Mouse (Mus musculus): Measurements from ENCODE around the gene Cpm.
"Not testable (repeated sequence)": the region's sequence is repeated elsewhere in the genome, so short reads cannot be mapped to it uniquely, and the experiment has no call there.

Gene Cpm

DNA sequence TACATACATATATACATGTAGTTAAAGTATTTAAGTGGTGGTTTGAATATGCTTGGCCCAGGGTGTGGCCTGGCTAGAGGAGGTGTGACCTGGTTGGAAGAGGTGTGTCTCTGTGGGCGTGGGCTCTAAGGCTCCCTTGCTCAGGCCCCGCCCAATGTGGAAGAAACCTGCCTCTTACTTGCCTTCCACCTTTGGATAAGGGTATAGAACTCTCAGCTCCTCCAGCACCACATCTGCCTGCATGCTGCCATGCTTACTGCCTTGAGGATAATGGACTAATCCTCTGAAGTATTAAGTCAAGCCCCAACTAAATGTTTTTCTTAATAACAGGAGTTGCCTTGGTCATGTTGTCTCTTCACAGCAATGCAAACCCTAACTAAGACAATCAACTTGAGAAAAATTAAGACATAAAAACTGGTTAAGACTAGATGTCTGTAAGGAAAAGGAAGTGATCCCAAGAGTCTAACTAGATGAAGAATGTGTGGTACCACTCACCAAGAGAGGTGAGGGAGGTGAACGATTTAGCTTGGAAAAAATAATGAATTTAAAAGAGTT lies 68.3 kb downstream of the Cpm start:
- DNase-seq (ENCODE audit: extremely low read depth, low read depth, low spot score): no peak

DNA sequence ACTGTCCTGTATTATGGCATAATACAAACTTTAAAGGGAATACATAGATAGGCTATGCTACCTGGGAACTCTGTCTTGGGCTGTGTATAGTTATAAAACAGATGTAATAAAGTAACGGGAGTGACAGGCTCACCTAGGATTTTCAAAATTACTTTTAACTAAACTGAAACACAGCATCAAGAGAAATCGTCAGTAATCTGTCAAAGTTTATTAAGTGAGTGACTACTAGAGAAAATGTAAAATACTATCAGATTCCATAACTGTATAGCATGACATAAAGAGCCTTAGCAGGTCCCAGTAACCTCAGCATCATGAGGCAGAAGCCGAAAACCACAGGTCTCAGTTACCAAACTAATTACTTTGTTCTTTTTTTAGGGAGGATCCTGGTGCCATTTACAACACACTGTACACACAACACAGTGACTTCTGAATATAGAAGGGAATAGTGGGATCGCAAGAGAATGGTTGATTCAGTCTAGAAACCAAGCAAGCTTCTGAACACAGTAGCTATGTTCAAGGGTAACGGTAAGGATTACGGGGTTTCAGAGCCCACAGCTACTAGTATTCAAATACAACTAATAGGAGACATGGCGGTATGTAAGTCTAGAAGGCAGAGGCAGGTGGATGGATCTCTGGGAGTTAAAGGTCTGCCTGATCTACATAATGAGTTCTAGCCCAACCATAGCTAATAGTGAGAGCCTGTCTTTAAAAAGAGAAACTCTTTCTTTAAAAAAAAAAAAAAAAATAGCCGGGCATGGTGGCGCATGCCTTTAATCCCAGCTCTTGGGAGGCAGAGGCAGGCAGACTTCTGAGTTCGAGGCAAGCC lies 69.2 kb downstream of the Cpm start:
- no peak for DNase-seq (ENCODE audit: extremely low read depth, low read depth, low spot score)

DNA sequence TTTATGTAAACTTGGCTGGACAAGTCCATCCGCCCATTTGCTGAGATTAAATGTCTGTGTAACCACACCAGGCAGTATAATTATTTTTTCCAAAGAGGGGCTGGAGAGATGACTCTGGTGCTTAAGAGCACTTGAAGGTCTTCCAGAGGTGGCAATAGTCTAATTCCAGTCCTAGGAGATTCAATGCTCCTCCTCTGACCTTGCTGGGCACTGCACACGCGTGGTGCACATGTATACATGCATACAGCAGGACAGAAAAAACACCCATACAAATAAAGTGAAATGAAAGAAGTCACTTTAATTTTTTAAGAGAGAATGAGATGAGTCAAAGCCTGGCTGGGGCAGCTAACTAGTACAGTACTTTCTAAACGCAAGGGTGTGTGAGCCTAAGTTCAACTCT lies 70.6 kb downstream of the Cpm start:
- DNase-seq (ENCODE audit: extremely low read depth, low read depth, low spot score): no peak

DNA sequence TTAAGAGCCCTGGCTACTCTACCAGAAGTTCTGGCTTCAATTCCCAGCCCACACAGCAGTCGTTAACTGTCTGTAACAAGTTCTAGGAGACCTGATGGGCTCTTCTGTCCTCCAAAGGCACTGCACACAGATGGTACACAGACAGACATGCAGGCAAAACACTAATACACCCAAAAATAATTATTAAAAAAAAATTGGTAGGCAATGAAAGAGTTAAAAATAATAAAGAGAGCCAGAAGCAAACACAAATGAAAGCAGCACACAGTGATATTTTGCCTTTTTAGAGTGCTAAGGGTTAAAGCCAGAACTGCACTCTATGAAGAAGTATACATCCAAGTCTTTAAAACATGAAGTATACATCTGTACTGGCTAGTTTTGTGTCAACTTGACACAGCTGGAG lies 71.2 kb downstream of the Cpm start:
- DNase-seq (ENCODE audit: extremely low read depth, low read depth, low spot score): no peak

DNA sequence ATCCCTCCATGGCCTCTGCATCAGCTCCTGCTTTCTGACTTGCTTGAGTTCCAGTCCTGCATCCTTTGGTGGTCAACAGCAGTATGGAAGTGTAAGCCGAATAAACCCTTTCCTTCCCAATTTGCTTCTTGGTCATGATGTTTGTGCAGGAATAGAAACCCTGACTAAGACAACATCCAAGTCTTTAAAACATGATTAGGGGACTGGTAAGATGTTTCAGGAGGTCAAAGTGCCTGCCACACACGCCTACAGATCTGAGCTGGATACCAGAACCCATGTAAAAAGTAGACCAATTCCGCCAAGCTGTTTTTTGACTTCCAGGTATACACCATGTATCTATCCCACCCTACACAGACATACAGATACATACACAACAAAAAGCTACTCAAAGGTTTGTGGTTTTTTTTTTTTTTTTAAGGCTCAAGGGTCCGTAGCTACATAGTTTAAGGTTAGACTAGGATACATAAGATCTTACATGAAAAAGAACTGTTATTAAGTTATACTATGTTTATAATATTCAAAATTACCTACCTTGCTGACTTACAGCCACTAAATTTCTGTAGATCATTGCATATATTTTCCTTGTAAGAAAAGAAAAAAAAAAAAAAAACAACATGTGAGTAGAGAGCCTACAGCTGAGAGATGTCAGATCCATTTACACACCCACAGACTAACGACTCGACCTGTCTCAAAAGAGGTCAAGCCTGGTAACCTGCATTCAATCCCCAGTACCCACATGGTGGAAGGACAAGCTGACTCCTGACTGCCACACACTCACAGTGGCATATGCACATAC lies 71.9 kb downstream of the Cpm start:
- no peak for DNase-seq (ENCODE audit: extremely low read depth, low read depth, low spot score)

DNA sequence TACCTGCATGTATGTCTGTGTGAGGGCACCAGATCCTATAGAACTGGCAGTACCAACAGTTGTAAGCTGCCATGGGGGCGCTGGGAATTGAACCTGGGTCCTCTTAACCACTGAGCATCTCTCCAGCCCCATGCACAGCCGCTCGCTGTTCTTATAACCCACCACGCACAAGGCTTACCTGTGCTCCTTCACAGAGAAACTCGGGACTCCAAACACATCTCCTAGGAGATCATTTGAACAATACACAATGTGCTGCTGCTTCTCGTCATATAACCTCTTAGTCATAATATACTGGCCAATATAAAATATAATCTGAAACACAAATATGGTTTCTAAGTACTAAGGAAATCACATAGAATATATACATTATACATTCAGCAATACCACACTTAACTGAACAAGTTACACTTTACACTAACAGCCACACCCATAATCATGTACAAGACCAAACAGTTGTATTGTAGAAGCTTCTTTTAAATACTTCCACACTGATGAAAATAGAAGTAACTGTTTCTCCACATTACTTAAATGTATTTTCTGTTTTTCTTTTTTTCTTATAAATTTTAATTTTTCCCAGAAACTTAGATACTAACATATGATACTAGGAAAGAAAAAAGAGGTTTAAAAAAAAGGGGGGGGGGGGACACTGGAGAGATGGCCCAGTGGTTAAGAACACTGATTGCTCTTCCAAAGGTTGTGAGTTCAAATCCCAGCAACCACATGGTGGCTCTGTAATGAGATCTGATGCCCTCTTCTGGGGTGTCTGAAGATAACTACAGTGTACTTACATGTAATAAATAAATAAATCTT lies 72.9 kb downstream of the Cpm start:
- no peak for DNase-seq (ENCODE audit: extremely low read depth, low read depth, low spot score)

DNA sequence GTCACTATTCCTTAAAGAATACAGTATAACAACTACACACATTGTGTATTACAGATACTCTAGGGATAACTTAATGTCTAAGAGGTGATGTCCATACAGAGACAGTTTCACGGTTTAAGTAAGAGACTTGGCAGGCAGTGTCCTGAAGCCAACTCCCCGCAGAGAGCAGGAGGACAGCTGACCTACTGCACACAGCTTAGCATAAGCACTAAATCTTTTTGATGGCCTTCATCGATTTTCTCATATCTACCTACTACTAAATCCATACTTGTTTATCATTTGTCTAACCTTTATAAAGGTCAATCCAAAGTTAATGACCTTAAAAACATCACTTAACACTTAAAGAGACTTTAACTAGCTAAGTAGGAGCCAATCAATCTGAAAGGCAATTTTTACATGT lies 74.2 kb downstream of the Cpm start:
- no peak for DNase-seq (ENCODE audit: extremely low read depth, low read depth, low spot score)

DNA sequence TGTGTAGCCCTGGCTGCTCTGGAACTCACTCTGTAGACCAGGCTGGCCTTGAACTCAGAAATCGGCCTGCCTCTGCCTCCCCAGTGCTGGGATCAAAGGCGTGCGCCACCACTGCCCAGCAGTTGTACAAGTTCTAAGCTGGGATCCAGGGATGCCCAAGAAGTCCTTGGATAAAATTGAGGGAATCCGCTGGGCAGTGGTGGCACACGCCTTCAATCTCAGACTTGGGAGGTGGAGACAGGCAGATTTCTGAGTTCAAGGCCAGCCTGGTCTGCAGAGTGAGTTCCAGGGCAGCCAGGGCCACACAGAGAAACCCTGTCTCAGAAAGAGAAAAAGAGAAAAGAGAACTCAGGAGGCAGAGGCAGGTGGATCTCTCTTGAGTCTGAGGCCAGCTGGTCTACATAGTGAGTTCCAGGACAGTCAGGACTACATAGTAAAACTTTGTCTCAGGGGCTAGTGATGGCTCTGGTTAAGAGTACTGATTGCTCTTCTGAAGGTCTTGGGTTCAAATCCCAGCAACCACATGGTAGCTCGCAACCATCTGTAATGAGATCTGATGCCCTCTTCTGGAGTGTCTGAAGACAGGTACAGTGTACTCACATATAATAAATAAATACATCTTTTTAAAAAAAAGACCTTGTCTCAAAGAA lies 75.1 kb downstream of the Cpm start:
- not testable (repeated sequence) for DNase-seq (ENCODE audit: extremely low read depth, low read depth, low spot score)

DNA sequence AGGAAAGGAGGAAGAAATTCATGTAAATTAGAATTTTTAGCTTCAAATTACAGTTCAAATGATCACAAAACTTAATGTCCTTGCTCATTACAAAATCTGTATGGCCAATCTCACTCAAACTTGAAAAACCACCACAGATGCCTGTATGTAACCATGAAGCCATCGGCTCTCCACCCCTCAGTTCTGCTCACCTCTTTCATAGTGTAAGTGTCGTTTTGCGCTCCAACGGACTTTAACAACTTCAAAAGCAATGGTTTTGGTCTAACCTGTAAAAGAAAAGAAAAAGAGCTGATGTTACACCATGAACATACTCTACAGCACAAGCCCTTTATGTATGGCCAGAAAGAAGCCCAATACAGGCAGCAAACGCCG lies 75.7 kb downstream of the Cpm start:
- no peak for DNase-seq (ENCODE audit: extremely low read depth, low read depth, low spot score)

DNA sequence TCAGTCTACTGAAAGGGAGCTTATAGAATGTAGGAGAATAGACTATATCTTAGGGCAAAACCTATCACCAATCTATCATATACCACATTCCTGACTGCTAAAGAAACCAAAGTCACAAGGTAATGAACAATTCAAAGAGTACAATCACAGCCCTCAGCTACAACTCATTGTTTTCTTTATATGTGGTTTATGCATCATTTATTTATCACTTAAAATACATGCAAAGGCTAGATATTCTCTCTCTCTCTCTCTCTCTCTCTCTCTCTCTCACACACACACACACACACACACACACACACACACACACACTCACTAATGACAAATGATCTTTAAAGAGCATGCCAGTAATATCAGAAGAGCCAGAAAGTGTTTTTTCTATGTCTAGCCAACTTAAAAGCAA lies 76.5 kb downstream of the Cpm start:
- DNase-seq (ENCODE audit: extremely low read depth, low read depth, low spot score): no peak

DNA sequence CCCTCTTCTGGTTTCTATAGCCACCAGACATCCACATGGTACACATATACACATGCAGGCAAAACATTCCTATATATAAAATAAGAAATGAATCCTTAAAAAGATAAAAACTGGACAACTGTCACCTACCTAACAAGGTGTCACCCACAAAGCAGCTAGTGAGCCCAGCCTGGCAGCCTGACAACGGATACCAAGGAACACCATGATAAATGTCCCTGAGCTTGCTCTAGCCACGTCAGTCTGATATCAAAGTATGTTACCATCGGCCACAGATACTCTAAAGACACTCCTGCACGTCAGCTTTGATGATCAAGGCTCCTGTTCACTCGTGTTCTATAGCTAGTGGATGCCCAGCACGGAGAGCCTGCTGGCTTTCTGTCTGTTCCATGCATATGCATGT lies 77.1 kb downstream of the Cpm start:
- DNase-seq (ENCODE audit: extremely low read depth, low read depth, low spot score): no peak

DNA sequence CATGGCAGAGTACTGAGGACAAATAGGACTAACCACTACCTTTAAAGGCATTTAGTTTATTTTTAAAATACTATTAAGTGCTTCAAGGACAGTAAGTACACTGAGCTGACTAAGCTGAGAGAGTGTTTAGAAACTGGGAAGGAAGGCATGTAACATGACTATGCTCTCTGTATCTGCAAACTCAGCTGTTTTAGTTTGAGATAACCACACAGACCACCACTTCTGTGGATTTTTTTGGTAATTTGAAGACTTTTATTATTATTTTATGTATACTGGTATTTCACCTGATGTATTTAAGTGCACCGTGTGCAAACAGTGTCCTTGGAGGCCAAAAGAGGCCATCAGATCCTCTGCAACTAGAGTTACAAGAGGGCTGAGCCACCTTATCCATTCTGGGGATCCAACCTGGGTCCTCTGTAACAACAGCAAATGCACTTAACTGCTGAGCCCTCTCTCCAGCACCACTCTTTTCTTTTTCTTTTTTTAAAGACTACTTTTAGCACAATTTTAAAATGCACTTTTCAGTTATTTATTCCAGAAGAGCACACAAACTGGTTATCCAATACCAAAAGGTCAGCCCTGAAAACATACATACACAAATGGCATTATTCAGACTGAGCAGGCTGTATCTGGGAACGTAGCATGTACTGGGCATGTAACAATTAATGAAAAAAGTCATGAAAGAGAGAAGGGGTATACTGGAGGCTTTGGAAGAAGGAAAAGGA lies 78.0 kb downstream of the Cpm start:
- no peak for DNase-seq (ENCODE audit: extremely low read depth, low read depth, low spot score)

DNA sequence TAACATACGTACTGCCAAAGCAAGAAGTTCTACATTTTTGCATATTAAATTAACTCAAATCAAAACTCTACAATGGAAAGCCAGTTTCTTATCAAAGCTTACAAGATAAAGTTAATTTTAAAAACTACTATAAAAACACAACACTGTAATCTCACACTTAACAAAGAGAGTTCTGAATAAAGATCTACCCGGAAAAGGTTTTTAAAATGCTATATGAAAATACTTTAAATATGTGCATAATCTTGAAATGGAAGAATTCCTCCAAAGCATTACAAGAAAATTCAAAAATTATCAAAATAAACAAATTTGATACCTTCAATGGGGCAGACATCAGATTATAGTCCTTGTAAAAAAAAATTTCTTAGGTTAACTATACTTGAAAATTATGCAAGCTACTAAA lies 79.1 kb downstream of the Cpm start:
- no peak for DNase-seq (ENCODE audit: extremely low read depth, low read depth, low spot score)

DNA sequence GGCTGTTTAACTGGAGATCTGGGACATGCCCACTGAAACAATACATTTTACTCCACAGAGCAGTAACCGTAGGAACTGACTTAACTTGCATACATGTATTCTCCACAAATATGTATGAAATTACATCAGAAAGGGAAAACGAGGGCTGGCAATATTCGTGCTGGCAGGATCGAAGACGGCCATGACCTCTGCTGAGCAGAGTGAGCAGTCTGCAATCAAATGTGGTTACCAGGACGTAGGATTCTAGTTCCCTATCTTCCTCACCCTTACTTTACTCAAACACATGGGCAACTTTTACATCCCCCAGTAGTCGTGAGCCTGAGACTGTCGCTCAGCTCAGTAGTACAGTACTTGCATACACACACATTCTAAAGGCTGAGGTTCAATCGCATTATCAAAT lies 79.6 kb downstream of the Cpm start:
- DNase-seq (ENCODE audit: extremely low read depth, low read depth, low spot score): no peak

DNA sequence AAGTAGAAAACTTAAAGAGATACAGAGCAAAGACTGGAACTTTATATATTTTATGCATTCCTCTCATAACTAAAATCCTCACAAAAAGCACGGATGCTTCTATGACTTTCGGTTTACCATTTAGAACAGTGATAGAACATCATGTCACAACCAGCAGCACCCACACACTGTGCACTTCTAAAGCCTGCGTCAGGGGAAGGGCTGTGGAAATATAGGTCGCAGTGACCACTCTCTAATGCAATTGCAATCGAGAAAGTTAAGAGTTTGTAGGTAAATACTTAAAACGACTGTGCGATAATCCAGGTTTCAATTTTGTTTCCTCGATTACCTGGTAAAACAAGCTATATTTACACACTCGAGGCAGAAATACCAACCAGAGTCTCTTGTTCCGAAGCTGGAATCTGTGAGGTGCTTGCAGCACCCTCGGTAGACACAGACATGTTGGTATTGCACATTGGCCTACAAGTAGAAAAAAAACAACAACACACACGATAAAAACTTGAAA lies 80.1 kb downstream of the Cpm start:
- DNase-seq (ENCODE audit: extremely low read depth, low read depth, low spot score): no peak

DNA sequence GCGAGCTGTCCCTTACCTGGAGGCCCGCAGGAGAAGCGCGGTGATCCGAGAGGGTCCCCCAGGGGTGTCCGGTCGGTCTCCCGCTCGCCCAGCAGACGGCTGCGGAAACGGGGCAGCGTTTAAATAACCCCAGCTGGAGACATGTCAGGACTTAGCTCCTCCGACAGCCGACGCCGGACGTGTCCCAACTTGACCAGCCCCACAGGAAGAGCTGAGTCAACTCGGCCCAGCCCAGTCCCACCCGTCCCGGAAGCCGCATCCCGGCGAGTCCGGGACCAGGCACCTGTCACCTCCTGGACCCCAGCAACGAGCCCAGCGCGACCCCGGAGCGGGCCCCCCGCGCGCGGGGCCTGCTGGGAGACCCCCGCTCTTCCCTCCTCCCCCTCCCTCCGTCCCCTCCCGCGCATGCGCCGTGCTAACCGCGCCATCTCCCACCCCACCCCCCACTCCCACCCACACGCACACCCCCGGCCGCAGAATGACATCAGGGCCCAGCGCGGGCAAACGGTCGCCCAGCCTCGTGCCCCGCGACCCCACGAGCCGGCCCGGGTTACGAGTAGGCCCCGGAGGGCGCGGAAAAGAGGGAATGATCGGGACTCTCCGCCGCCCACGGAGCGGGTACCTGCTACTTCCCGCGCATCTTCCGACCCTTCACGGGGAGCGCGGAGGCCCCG lies 80.8 kb downstream of the Cpm start:
- no peak for DNase-seq (ENCODE audit: extremely low read depth, low read depth, low spot score)

DNA sequence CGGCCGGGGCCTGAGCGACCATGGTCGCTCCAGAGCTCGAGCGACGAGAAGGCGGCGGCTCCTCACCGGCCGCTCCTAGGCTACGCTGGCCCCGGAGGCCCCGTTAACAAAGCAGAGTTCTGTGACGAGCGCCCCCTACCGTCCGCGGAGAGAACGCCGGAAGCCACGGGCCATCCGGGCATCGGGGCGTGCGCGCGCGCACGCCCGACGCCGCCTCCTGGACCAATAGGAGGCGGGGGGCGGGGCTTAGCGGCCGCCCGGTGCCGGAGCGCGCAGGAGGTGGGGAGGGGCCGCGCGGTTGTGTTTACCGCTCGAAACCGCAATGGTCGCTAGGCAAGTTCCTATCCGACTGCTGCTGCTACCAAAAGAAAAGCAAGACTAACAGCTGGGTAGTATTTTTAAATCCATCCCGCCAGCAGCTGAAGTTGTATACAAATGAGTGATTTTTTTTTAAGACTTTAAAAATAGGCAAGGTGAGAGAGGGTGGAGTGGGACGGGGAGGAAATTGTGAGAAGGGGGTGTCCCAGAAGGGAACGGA lies 81.4 kb downstream of the Cpm start, which contains the start of gene Mdm2:
TSS of gene Mdm2 (minus strand) at position 155 of the 538 bp plus-strand sequence.
- DNase-seq (ENCODE audit: extremely low read depth, low read depth, low spot score): no peak

DNA sequence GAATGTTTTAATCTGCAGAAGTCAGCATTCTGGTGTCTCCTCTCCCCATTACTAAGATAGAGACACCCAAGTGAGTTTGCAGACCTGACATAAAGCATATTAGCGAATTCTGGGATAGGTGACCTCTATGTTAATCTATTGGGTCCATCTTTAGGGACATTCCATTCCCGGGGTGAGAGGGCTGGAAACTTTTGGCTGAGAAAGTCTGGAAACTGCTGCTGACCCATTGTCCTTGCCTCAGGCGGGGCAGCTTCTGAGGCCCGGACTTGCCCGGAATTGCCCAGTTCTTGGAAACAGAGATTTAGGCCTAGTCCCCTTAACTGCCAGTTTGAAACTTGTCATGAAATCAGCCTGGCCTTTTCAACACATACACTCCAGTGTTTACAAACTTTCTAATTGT lies 82.1 kb downstream of the Cpm start:
- no peak for DNase-seq (ENCODE audit: extremely low read depth, low read depth, low spot score)

DNA sequence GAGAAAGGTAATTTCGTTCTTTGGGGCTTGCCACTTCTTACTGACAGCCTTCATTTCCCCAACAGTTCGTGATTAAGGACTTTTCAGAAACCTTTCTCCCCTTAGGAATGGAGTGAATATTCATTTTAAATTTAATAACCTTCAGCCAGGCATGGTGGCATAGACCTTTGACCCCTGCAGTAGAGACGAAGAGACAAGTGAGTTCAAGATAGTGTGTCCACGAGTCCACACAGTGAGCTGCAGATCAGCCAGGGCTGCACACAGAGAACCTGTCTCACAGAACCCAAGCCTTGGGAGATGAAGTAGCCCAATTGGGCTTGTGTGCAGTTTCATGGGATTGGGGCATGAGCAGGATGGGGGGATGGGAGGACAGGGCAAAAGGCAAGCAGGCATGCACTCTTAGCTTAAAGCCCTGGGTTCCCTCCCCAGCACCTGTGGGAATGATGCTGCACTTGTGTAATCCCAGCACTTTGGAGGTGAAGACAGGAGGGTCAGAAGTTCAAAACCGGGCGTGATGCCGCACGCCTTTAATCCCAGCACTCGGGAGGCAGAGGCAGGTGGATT lies 83.0 kb downstream of the Cpm start:
- DNase-seq (ENCODE audit: extremely low read depth, low read depth, low spot score): no peak
